In genomic region chr5:66609306-66609705, GRCm38 (mm10) we compare ENCODE assay signal across 12 mouse cellular contexts. TPM values are rescaled to one million over a fixed set of nuclear protein-coding genes. Genes with fewer than 3 reads are reported as not detected.
DNase-seq lines count a peak whose midpoint lies in the region; ATAC-seq and TF ChIP-seq lines count a peak whose summit lies in the region.
"Had no signal": no experiment of that assay in that cellular context is flagged by ENCODE, and none has a peak within 500 bp of the region (broad histone marks: within the 10 kb centered on the region; RNA-seq: fewer than 3 reads in every experiment).

No protein-coding gene starts in this region.

- no peaks in the 10 kb centered on the region for H3K27me3 ChIP-seq in heart, postnatal 0 days (ENCODE audit: control insufficient read depth, insufficient read depth, low read length)
- H3K27me3 ChIP-seq: limb, embryonic 13.5 days had no signal

- 28% methylated on average over 7 of the region's 7 CpGs for WGBS in heart, postnatal 0 days

- 0 out of 2 replicates have a peak overlapping the region, but pooled peaks have one; percentile 7 for H3K9ac ChIP-seq in heart, postnatal 0 days (replicated peaks; ENCODE audit: low read depth, low read length)
- H3K9ac ChIP-seq: limb, embryonic 13.5 days had no signal

- no peak overlapping the region for H3K4me3 ChIP-seq in heart, postnatal 0 days (ENCODE audit: low read depth, low read length)
- H3K4me3 ChIP-seq: limb, embryonic 13.5 days; midbrain, embryonic 10.5 days had no signal

- ATAC-seq in heart, postnatal 0 days (ENCODE audit: insufficient read depth, low read depth) = peak; percentile 50; the same call in 1 of the 2 replicates
- ATAC-seq: intestine, embryonic 16.5 days had no signal

- peak overlapping the region; percentile 4; the same call in 1 of the 2 replicates for H3K4me2 ChIP-seq in heart, postnatal 0 days (ENCODE audit: low read depth, low read length)
- H3K4me2 ChIP-seq: limb, embryonic 13.5 days had no signal

- H3K4me1 ChIP-seq in heart, postnatal 0 days (ENCODE audit: control insufficient read depth, insufficient read depth) = peaks cover 53% of the 10 kb centered on the region

- TF ChIP-seq CTCF in heart, postnatal 0 days (IDR thresholded peaks at IDR 0.05; ENCODE audit: low read depth) = no peak

- no peaks in the 10 kb centered on the region for H3K36me3 ChIP-seq in heart, postnatal 0 days (replicated peaks; ENCODE audit: control insufficient read depth, insufficient read depth, low read length)
- H3K36me3 ChIP-seq: limb, embryonic 13.5 days; midbrain, embryonic 10.5 days had no signal

- peak; percentile 47 for DNase-seq in adrenal gland, postnatal 14 days
- DNase-seq in adrenal gland, postnatal 25 days = no peak
- DNase-seq in kidney, adult 18-20 months = peak; percentile 23
- no peak for DNase-seq in kidney, adult 8-10 months
- DNase-seq in brain, adult 2 months (ENCODE audit: low read depth, low spot score) = peak; percentile 77
- DNase-seq in heart, postnatal 0 days (ENCODE audit: low spot score) = peak; percentile 35
- DNase-seq in thymus, postnatal 4 days = no peak
- DNase-seq in retina, postnatal 1 day = no peak
- DNase-seq: gastrocnemius, postnatal 25 days had no signal

- H3K9me3 ChIP-seq in heart, postnatal 0 days (replicated peaks; ENCODE audit: control insufficient read depth, low read length) = no peaks in the 10 kb centered on the region
- H3K9me3 ChIP-seq: limb, embryonic 13.5 days; midbrain, embryonic 10.5 days had no signal

- no peak for TF ChIP-seq EP300 in heart, postnatal 0 days (IDR thresholded peaks at IDR 0.05; ENCODE audit: low read depth)

- peak overlapping the region; percentile 40 for H3K27ac ChIP-seq in heart, postnatal 0 days (ENCODE audit: low read depth)
- H3K27ac ChIP-seq: limb, embryonic 13.5 days; midbrain, embryonic 10.5 days had no signal

RNA-seq across cellular contexts. Expression of gene Apbb2, which starts 9.3 kb away (rescaled TPM):
- total RNA-seq in adrenal gland, postnatal 14 days (2021) = 54.6 and 59.9 TPM in 2 replicates
- 80.6 and 88.3 TPM in 2 replicates for total RNA-seq in adrenal gland, postnatal 25 days (2021)
- 31.1 and 41.0 TPM in 2 replicates for total RNA-seq in heart, postnatal 0 days (2014; rRNA removed; ENCODE audit: low replicate concordance)
- 31.8 and 31.9 TPM in 2 replicates for polyA plus RNA-seq in heart, postnatal 0 days (2015; fragmentation: Nextera tagmentation; extraction: Ambion mirVana)

Comparison
In these comparisons a context has a peak if more than half of its experiments do, and no peak if none do; other contexts are left out.
1. DNase-seq: peak in adrenal gland, postnatal 14 days (single experiment), kidney, adult 18-20 months (single experiment), brain, adult 2 months (single experiment) and heart, postnatal 0 days (single experiment); none in adrenal gland, postnatal 25 days (single experiment), kidney, adult 8-10 months (0 of 2), thymus, postnatal 4 days (single experiment) and retina, postnatal 1 day (single experiment).